Mouse (Mus musculus) MN1 (cell line): ENCODE data around the gene Fndc9.
A peak's percentile ranks its signal among the peaks of the same experiment; 100 is the strongest.

Experiments used
- DNase-seq: peaks from one replicate; pipeline ENCODE4 v3.0.0-alpha.2; 2016; ENCODE audit warnings: low spot score

Gene Fndc9

GRCm38 (mm10) chr11:46235334-46235733, at the start of gene Fndc9:
Fndc9 (plus strand) TSS chr11:46235531.
- no peak for DNase-seq

- DNase-seq = no peak
Observed at GRCm38 (mm10) chr11:46188283-46188682, 47.0 kb upstream of the Fndc9 start.

- DNase-seq = no peak
Observed at GRCm38 (mm10) chr11:46194175-46194574, 41.2 kb upstream of the Fndc9 start.

- no peak for DNase-seq
Observed at GRCm38 (mm10) chr11:46200664-46201063, 34.7 kb upstream of the Fndc9 start.

GRCm38 (mm10) chr11:46201636-46202546, 33.4 kb upstream of the Fndc9 start:
- no peak for DNase-seq

GRCm38 (mm10) chr11:46202547-46202887, 32.8 kb upstream of the Fndc9 start:
- no peak for DNase-seq

- no peak for DNase-seq
Observed at GRCm38 (mm10) chr11:46204841-46205240, 30.5 kb upstream of the Fndc9 start.

- no peak for DNase-seq
Observed at GRCm38 (mm10) chr11:46205639-46206409, 29.5 kb upstream of the Fndc9 start.

GRCm38 (mm10) chr11:46209884-46210283, 25.4 kb upstream of the Fndc9 start:
- DNase-seq = no peak

- DNase-seq = no peak
Observed at GRCm38 (mm10) chr11:46211858-46212257, 23.5 kb upstream of the Fndc9 start.

- DNase-seq = no peak
Observed at GRCm38 (mm10) chr11:46213844-46214243, 21.5 kb upstream of the Fndc9 start.

GRCm38 (mm10) chr11:46214368-46215230, 20.7 kb upstream of the Fndc9 start:
- no peak for DNase-seq

- DNase-seq = peak; percentile 85
Observed at GRCm38 (mm10) chr11:46215354-46215753, 20.0 kb upstream of the Fndc9 start.

GRCm38 (mm10) chr11:46216669-46217068, 18.7 kb upstream of the Fndc9 start:
- no peak for DNase-seq

- DNase-seq = no peak
Observed at GRCm38 (mm10) chr11:46217686-46218085, 17.6 kb upstream of the Fndc9 start.

GRCm38 (mm10) chr11:46218584-46218983, 16.7 kb upstream of the Fndc9 start:
- DNase-seq = no peak

- no peak for DNase-seq
Observed at GRCm38 (mm10) chr11:46219380-46219779, 16.0 kb upstream of the Fndc9 start.

- DNase-seq = no peak
Observed at GRCm38 (mm10) chr11:46220211-46220610, 15.1 kb upstream of the Fndc9 start.

GRCm38 (mm10) chr11:46223575-46223974, 11.8 kb upstream of the Fndc9 start:
- no peak for DNase-seq

GRCm38 (mm10) chr11:46225345-46225744, 10.0 kb upstream of the Fndc9 start:
- no peak for DNase-seq

- DNase-seq = no peak
Observed at GRCm38 (mm10) chr11:46230184-46230583, 5.1 kb upstream of the Fndc9 start.

GRCm38 (mm10) chr11:46232803-46233202, 2.5 kb upstream of the Fndc9 start:
- no peak for DNase-seq
